Mouse (Mus musculus) midbrain, embryonic 11.5 days (tissue): ENCODE measurements at regions not wholly inside any gene's neighbourhood (a gene's known extent, or its start where the extent isn't known, plus 50 kb on each side); places are given as distances from the start of the nearest gene placed in this dataset.
A peak's percentile ranks its signal among the peaks of the same experiment; 100 is the strongest.

Source experiments
- ATAC-seq: fragments of 200-750 bp; cut with Nextera tagmentation; 2 replicates; pipeline ENCODE4 v1.8.0; 2017; ENCODE audit warnings: moderate TSS enrichment, moderate library complexity; ENCODE audit not compliant: low FRiP score
- DNase-seq: peaks from one replicate; pipeline ENCODE4 v3.0.0; 2015; ENCODE audit warnings: low spot score; ENCODE audit errors: missing footprints
- H3K27ac ChIP-seq: fragments of 300-500 bp; sonication (generic); 2 replicates; pipeline ENCODE4 v1.5.1; 2014; ENCODE audit warnings: low read depth, low read length
- H3K27me3 ChIP-seq: fragments of 300-500 bp; sonication (generic); 2 replicates; pipeline ENCODE4 v1.6.1; 2014; ENCODE audit warnings: mild to moderate bottlenecking, low read length, moderate library complexity, mixed read lengths; ENCODE audit not compliant: control insufficient read depth, insufficient read depth
- H3K36me3 ChIP-seq: fragments of 300-500 bp; sonication (generic); 2 replicates; pipeline ENCODE4 v1.6.1; 2014; ENCODE audit warnings: mild to moderate bottlenecking, low read length, moderate library complexity, mixed read lengths; ENCODE audit not compliant: control insufficient read depth, insufficient read depth
- H3K4me1 ChIP-seq: fragments of 300-500 bp; sonication (generic); 2 replicates; pipeline ENCODE4 v1.6.1; 2014; ENCODE audit warnings: low read length; ENCODE audit not compliant: control insufficient read depth, insufficient read depth
- H3K4me2 ChIP-seq: fragments of 300-500 bp; sonication (generic); 2 replicates; pipeline ENCODE4 v1.6.1; 2014; ENCODE audit warnings: mild to moderate bottlenecking, moderate library complexity
- H3K4me3 ChIP-seq: fragments of 300-500 bp; sonication (generic); 2 replicates; pipeline ENCODE4 v1.5.1; 2014; ENCODE audit warnings: low read depth, low read length
- H3K9ac ChIP-seq: fragments of 300-500 bp; sonication (generic); 2 replicates; pipeline ENCODE4 v1.6.1; 2014; ENCODE audit warnings: low read length
- H3K9me3 ChIP-seq: fragments of 300-500 bp; sonication (generic); 2 replicates; pipeline ENCODE4 v1.6.1; 2016; ENCODE audit warnings: low read length; ENCODE audit not compliant: control insufficient read depth
- WGBS: fragments of 180-500 bp; shearing (Covaris S2); extraction: QIAGEN DNeasy Blood & Tissue Kit; methylation state at CpG from one replicate; pipeline ENCODE4 v1.1.7; 2014; 5-methylcytosine and 5-hydroxymethylcytosine counted together

- H3K4me3 ChIP-seq: no peak overlapping the region
- H3K4me2 ChIP-seq: no peak overlapping the region
- H3K9me3 ChIP-seq: no peaks in the 10 kb centered on the region
- 94% methylated on average over 8 of the region's 8 CpGs for whole genome bisulfite sequencing
- H3K36me3 ChIP-seq: no peaks in the 10 kb centered on the region
- DNase-seq: no peak
- H3K4me1 ChIP-seq: no peaks in the 10 kb centered on the region
- no peak overlapping the region for H3K27ac ChIP-seq
- no peaks in the 10 kb centered on the region for H3K27me3 ChIP-seq
- H3K9ac ChIP-seq: no peak overlapping the region
- no peak for ATAC-seq
Measured at GRCm38 (mm10) chr10:122576171-122577063, 102.1 kb upstream of the Ppm1h start.

GRCm38 (mm10) chr10:122578209-122579001 is 100.2 kb upstream of the Ppm1h start:
- no peaks in the 10 kb centered on the region for H3K4me1 ChIP-seq
- H3K9me3 ChIP-seq: no peaks in the 10 kb centered on the region
- peak; percentile 80 for DNase-seq
- ATAC-seq: no peak
- no peaks in the 10 kb centered on the region for H3K27me3 ChIP-seq
- H3K9ac ChIP-seq: no peak overlapping the region
- WGBS: 61% methylated on average over 24 of the region's 24 CpGs
- no peak overlapping the region for H3K4me3 ChIP-seq
- H3K27ac ChIP-seq: no peak overlapping the region
- H3K4me2 ChIP-seq: no peak overlapping the region
- H3K36me3 ChIP-seq: no peaks in the 10 kb centered on the region

- 87% methylated on average over 7 of the region's 7 CpGs for WGBS
- no peak overlapping the region for H3K27ac ChIP-seq
- DNase-seq (no peak), ATAC-seq (no peak)
- H3K9ac ChIP-seq: no peak overlapping the region
- H3K27me3 ChIP-seq: no peaks in the 10 kb centered on the region
- H3K4me1 ChIP-seq: no peaks in the 10 kb centered on the region
- H3K36me3 ChIP-seq: no peaks in the 10 kb centered on the region
- no peak overlapping the region for H3K4me3 ChIP-seq
- no peak overlapping the region for H3K4me2 ChIP-seq
- H3K9me3 ChIP-seq: no peaks in the 10 kb centered on the region
Measured at GRCm38 (mm10) chr10:122581096-122581495, 97.5 kb upstream of the Ppm1h start.

GRCm38 (mm10) chr10:122587541-122587940 is 91.0 kb upstream of the Ppm1h start:
- no peak overlapping the region for H3K27ac ChIP-seq
- WGBS: 87% methylated on average over 3 of the region's 3 CpGs
- H3K27me3 ChIP-seq: no peaks in the 10 kb centered on the region
- no peak overlapping the region for H3K4me2 ChIP-seq
- DNase-seq (no peak), ATAC-seq (no peak)
- no peak overlapping the region for H3K9ac ChIP-seq
- no peaks in the 10 kb centered on the region for H3K4me1 ChIP-seq
- no peaks in the 10 kb centered on the region for H3K36me3 ChIP-seq
- no peaks in the 10 kb centered on the region for H3K9me3 ChIP-seq
- H3K4me3 ChIP-seq: no peak overlapping the region

GRCm38 (mm10) chr10:122599511-122599910 is 79.1 kb upstream of the Ppm1h start:
- H3K9ac ChIP-seq: no peak overlapping the region
- H3K9me3 ChIP-seq: no peaks in the 10 kb centered on the region
- no peak overlapping the region for H3K4me2 ChIP-seq
- no peaks in the 10 kb centered on the region for H3K36me3 ChIP-seq
- 90% methylated on average over 2 of the region's 2 CpGs for WGBS
- no peaks in the 10 kb centered on the region for H3K27me3 ChIP-seq
- no peaks in the 10 kb centered on the region; the same call in 1 of the 2 replicates for H3K4me1 ChIP-seq
- ATAC-seq (no peak), DNase-seq (no peak)
- no peak overlapping the region for H3K27ac ChIP-seq
- H3K4me3 ChIP-seq: no peak overlapping the region

GRCm38 (mm10) chr10:122602394-122602793 is 76.2 kb upstream of the Ppm1h start:
- Histone ChIP-seq H3K4me1 (no peaks in the 10 kb centered on the region; the same call in 1 of the 2 replicates), H3K4me2 (no peak overlapping the region), H3K4me3 (no peak overlapping the region), H3K27me3 (no peaks in the 10 kb centered on the region), H3K9ac (no peak overlapping the region), H3K36me3 (no peaks in the 10 kb centered on the region), H3K27ac (no peak overlapping the region), H3K9me3 (no peaks in the 10 kb centered on the region)
- DNase-seq (peak; percentile 91), ATAC-seq (peak; percentile 91)
- WGBS: 19% methylated on average over 6 of the region's 6 CpGs

- no peak overlapping the region for H3K4me3 ChIP-seq
- DNase-seq (no peak), ATAC-seq (no peak)
- no peaks in the 10 kb centered on the region for H3K9me3 ChIP-seq
- no peaks in the 10 kb centered on the region; the same call in 1 of the 2 replicates for H3K4me1 ChIP-seq
- H3K27ac ChIP-seq: no peak overlapping the region
- no peaks in the 10 kb centered on the region for H3K36me3 ChIP-seq
- no peaks in the 10 kb centered on the region for H3K27me3 ChIP-seq
- no peak overlapping the region for H3K4me2 ChIP-seq
- H3K9ac ChIP-seq: no peak overlapping the region
- 70% methylated on average over 1 of the region's 1 CpGs for WGBS
Measured at GRCm38 (mm10) chr10:122603960-122604359, 74.6 kb upstream of the Ppm1h start.

GRCm38 (mm10) chr10:122613281-122613680 is 65.3 kb upstream of the Ppm1h start:
- DNase-seq (no peak), ATAC-seq (no peak)
- Histone ChIP-seq H3K9me3 (no peaks in the 10 kb centered on the region), H3K27me3 (no peaks in the 10 kb centered on the region), H3K4me2 (no peak overlapping the region), H3K36me3 (no peaks in the 10 kb centered on the region), H3K4me1 (no peaks in the 10 kb centered on the region), H3K4me3 (no peak overlapping the region), H3K9ac (no peak overlapping the region), H3K27ac (no peak overlapping the region)
- 75% methylated on average over 2 of the region's 2 CpGs for WGBS

GRCm38 (mm10) chr10:122613891-122614290 is 64.7 kb upstream of the Ppm1h start:
- Histone ChIP-seq H3K27me3 (no peaks in the 10 kb centered on the region), H3K4me2 (no peak overlapping the region), H3K36me3 (no peaks in the 10 kb centered on the region), H3K9me3 (no peaks in the 10 kb centered on the region), H3K9ac (no peak overlapping the region), H3K4me1 (0 out of 2 replicates have a peak, but pooled peaks cover 2% of the 10 kb centered on the region), H3K4me3 (no peak overlapping the region), H3K27ac (no peak overlapping the region)
- WGBS: 60% methylated on average over 2 of the region's 2 CpGs
- ATAC-seq (no peak), DNase-seq (no peak)
